Mouse (Mus musculus): ENCODE data around the gene Azi2. TPM values are rescaled to one million over a fixed set of nuclear protein-coding genes. Genes with fewer than 3 reads are reported as not detected.
A peak's percentile ranks its signal among the peaks of the same experiment; 100 is the strongest.

Azi2 gene
- total and polyA plus RNA-seq, 2 experiments from 2014 or later, result 64.1 to 64.5 TPM

DNA sequence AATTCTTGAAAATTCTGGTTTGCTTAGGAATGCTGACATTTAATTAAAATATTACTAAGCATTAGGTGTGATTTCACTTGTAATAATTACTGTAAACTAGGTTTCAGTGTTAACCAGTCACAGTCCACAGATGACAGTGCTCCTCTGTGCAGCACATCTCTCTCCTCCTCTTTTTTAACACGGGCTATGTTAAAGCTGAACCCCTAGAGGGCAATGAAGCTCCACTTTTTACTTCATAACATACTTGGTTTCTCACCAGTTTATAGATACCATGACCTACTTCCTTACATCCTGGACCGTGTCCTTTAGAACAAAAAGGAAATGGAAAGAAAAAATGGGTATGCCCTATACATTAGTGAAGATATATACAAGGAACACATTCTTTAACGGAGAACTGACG is 59.1 kb downstream of the Azi2 start:
- no peaks in the 10 kb centered on the region for H3K36me3 ChIP-seq (ENCODE audit: insufficient read depth, low read length)
- peak; percentile 72 for DNase-seq (ENCODE audit: low spot score)

DNA sequence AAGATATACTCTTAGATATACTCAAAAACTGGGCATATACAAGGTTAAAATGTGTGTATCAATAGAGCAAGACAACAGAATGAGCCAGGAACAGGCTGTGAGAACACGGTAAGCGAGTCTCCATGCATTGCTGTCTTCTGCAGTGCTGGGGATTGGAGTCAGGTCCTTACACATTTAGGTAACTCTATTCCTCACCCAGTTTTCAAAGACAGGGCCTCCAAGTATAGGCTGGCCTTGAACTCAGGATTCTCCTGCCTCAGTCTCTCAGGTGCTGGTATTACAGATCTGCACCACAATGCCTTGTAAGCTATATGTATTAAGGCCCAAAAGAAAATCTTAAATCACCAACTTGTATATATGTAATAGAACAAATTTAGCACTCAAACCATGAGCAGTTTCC is 60.2 kb downstream of the Azi2 start:
- H3K9ac ChIP-seq (replicated peaks; ENCODE audit: low read length, poor library complexity, severe bottlenecking), result no peak overlapping the region
- no peak overlapping the region for H3K4me2 ChIP-seq (ENCODE audit: low read depth, low read length, poor library complexity, severe bottlenecking)
- 100% methylated on average over 2 of the region's 2 CpGs for WGBS
- DNase-seq (ENCODE audit: low spot score) (no peak), ATAC-seq (ENCODE audit: low FRiP score) (no peak)
- no peaks in the 10 kb centered on the region for H3K4me1 ChIP-seq (ENCODE audit: insufficient read depth, low read length)
- H3K27me3 ChIP-seq (ENCODE audit: insufficient read depth, low read length), result no peaks in the 10 kb centered on the region
- no peak overlapping the region for H3K27ac ChIP-seq (ENCODE audit: low read depth, low read length)
- TF ChIP-seq CTCF (IDR thresholded peaks at IDR 0.05), result no peak
- no peaks in the 10 kb centered on the region for H3K36me3 ChIP-seq (ENCODE audit: insufficient read depth, low read length)
- H3K4me3 ChIP-seq (ENCODE audit: low read depth, low read length), result no peak overlapping the region
- no peaks in the 10 kb centered on the region for H3K9me3 ChIP-seq (ENCODE audit: low read length)

More for the DNA sequence above, 59.1 kb downstream of the Azi2 start:
- Histone ChIP-seq H3K27me3 (ENCODE audit: insufficient read depth, low read length) (no peaks in the 10 kb centered on the region), H3K4me3 (ENCODE audit: low read depth, low read length) (no peak overlapping the region), H3K9ac (replicated peaks; ENCODE audit: low read length, poor library complexity, severe bottlenecking) (no peak overlapping the region), H3K27ac (ENCODE audit: low read depth, low read length) (no peak overlapping the region), H3K4me2 (ENCODE audit: low read depth, low read length, poor library complexity, severe bottlenecking) (no peak overlapping the region), H3K4me1 (ENCODE audit: insufficient read depth, low read length) (no peaks in the 10 kb centered on the region), H3K9me3 (ENCODE audit: low read length) (no peaks in the 10 kb centered on the region)
- TF ChIP-seq CTCF (IDR thresholded peaks at IDR 0.05), result peak; percentile 84
- ATAC-seq (ENCODE audit: low FRiP score), result peak; percentile 69; the same call in 1 of the 2 replicates
- 43% methylated on average over 4 of the region's 4 CpGs for WGBS

DNA sequence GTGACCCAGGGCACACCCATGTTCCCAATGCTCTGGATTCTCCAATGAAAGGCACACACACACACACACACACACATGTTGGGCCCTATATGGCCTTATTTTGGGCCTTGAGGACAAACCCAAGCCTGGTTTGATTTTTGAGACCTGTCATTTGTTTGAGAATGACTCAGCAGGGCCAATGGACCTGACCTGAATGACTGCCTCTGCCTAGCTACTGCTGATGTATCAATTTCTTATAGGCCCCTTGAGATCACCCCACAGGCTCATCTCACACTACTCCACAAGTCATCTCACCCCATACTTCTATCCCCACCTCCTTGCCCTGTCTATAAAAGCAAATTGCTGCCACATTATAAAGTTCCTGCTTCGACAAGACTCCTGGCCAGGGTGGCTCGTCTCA is 61.5 kb downstream of the Azi2 start:
- H3K4me2 ChIP-seq (ENCODE audit: low read depth, low read length, poor library complexity, severe bottlenecking), result no peak overlapping the region
- DNase-seq (ENCODE audit: low spot score), result no peak
- WGBS, result 95% methylated on average over 2 of the region's 2 CpGs
- no peaks in the 10 kb centered on the region for H3K27me3 ChIP-seq (ENCODE audit: insufficient read depth, low read length)
- H3K36me3 ChIP-seq (ENCODE audit: insufficient read depth, low read length), result no peaks in the 10 kb centered on the region
- no peaks in the 10 kb centered on the region for H3K4me1 ChIP-seq (ENCODE audit: insufficient read depth, low read length)
- H3K27ac ChIP-seq (ENCODE audit: low read depth, low read length), result no peak overlapping the region
- H3K9me3 ChIP-seq (ENCODE audit: low read length), result no peaks in the 10 kb centered on the region
- no peak overlapping the region for H3K4me3 ChIP-seq (ENCODE audit: low read depth, low read length)
- H3K9ac ChIP-seq (replicated peaks; ENCODE audit: low read length, poor library complexity, severe bottlenecking), result no peak overlapping the region
- no peak for ATAC-seq (ENCODE audit: low FRiP score)
- no peak for TF ChIP-seq CTCF (IDR thresholded peaks at IDR 0.05)

DNA sequence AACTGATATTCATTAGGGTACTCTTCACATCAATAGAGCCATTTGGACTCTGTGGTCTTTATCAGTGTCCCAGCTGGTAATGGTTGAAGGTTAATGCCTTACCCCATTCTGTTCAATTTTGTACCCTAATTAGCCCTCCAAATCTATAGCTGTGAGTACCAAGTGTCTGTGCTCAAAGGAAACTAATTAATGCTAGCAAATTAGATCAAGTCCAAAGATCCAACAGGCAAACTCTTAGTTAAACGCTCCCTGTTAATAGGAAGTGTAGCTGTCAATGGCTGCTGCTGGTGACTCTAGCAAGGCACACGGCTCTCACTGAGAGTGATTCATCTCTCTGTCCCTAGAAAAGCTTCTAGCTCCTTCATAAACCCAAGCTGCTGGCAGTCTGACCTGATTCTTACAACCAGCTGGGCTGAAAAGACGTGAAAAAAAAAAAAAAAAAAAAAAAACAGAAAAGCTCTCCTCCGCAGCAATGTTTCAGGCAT is 68.3 kb downstream of the Azi2 start:
- ATAC-seq (ENCODE audit: low FRiP score) (no peak), DNase-seq (ENCODE audit: low spot score) (peak; percentile 19)
- Histone ChIP-seq H3K4me3 (ENCODE audit: low read depth, low read length) (no peak overlapping the region), H3K9ac (replicated peaks; ENCODE audit: low read length, poor library complexity, severe bottlenecking) (no peak overlapping the region), H3K4me2 (ENCODE audit: low read depth, low read length, poor library complexity, severe bottlenecking) (no peak overlapping the region), H3K4me1 (ENCODE audit: insufficient read depth, low read length) (no peaks in the 10 kb centered on the region), H3K9me3 (ENCODE audit: low read length) (no peaks in the 10 kb centered on the region), H3K27me3 (ENCODE audit: insufficient read depth, low read length) (no peaks in the 10 kb centered on the region), H3K27ac (ENCODE audit: low read depth, low read length) (no peak overlapping the region), H3K36me3 (ENCODE audit: insufficient read depth, low read length) (no peaks in the 10 kb centered on the region)
- 27% methylated on average over 4 of the region's 4 CpGs for WGBS
- no peak for TF ChIP-seq CTCF (IDR thresholded peaks at IDR 0.05)

DNA sequence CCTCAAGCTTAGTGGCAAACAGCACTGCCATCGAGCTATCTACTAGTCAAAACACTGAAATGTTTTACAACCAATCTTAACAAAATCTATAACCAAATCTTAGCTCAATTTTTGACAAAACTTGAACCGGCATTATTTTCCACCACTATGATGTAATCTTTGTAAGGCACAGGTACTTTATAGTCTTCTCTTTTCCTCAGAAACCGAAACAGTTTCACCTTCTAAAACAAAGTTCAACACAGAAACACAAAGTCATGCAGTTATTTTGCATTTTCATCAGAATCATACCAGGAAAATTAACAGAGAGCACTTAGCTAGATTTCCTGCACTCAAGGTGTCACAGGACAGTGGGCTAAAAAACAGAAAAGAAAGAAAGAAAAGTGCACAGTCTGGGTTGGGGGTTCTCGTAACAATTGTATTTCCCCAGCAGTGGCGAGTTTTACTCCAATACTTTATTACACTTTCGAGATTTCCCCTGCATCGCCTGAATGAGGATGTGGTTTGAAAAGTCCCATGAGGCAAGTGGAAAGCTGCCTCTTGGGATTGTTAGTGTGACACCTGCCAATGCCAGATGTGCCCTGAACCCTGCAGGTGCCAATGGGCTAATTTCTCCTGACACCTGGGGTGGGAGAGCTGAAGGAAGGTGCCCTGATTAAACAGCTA is 69.5 kb downstream of the Azi2 start:
- Histone ChIP-seq H3K36me3 (ENCODE audit: insufficient read depth, low read length) (no peaks in the 10 kb centered on the region), H3K9me3 (ENCODE audit: low read length) (no peaks in the 10 kb centered on the region), H3K4me1 (ENCODE audit: insufficient read depth, low read length) (no peaks in the 10 kb centered on the region), H3K4me3 (ENCODE audit: low read depth, low read length) (no peak overlapping the region), H3K4me2 (ENCODE audit: low read depth, low read length, poor library complexity, severe bottlenecking) (no peak overlapping the region), H3K27me3 (ENCODE audit: insufficient read depth, low read length) (no peaks in the 10 kb centered on the region), H3K27ac (ENCODE audit: low read depth, low read length) (no peak overlapping the region), H3K9ac (replicated peaks; ENCODE audit: low read length, poor library complexity, severe bottlenecking) (no peak overlapping the region)
- DNase-seq (ENCODE audit: low spot score) (no peak), ATAC-seq (ENCODE audit: low FRiP score) (no peak)
- no peak for TF ChIP-seq CTCF (IDR thresholded peaks at IDR 0.05)
- 86% methylated on average over 7 of the region's 7 CpGs for WGBS

DNA sequence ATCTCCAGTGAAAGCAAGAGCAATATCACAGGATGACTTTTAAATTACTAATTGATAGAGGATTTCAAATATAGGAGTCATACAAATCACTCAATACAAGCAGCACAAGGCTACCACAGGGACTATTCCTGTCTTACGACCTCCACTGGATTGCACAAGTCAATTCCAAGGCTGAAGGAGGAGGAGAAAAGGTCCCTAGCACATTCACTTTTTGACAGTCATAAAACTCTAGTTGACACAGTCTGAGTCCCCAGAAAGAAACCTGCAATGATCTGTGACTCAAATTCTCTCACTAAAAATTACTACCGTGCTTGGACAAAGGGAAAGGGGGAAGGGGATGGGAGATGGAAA is 70.0 kb downstream of the Azi2 start:
- DNase-seq (ENCODE audit: low spot score) (no peak), ATAC-seq (ENCODE audit: low FRiP score) (no peak)
- no peaks in the 10 kb centered on the region for H3K9me3 ChIP-seq (ENCODE audit: low read length)
- H3K36me3 ChIP-seq (ENCODE audit: insufficient read depth, low read length), result no peaks in the 10 kb centered on the region
- WGBS, result 55% methylated on average over 2 of the region's 2 CpGs
- TF ChIP-seq CTCF (IDR thresholded peaks at IDR 0.05), result no peak
- no peaks in the 10 kb centered on the region for H3K27me3 ChIP-seq (ENCODE audit: insufficient read depth, low read length)
- no peaks in the 10 kb centered on the region for H3K4me1 ChIP-seq (ENCODE audit: insufficient read depth, low read length)
- H3K4me3 ChIP-seq (ENCODE audit: low read depth, low read length), result no peak overlapping the region
- no peak overlapping the region for H3K4me2 ChIP-seq (ENCODE audit: low read depth, low read length, poor library complexity, severe bottlenecking)
- H3K9ac ChIP-seq (replicated peaks; ENCODE audit: low read length, poor library complexity, severe bottlenecking), result no peak overlapping the region
- no peak overlapping the region for H3K27ac ChIP-seq (ENCODE audit: low read depth, low read length)

Small RNA genes within 50 kb of the gene (microRNA-seq; reads per million reads assigned to microRNA genes)
- gene Gm22008 (ENCODE audit: borderline number of aligned reads), result not detected

Other genes with a start within 250 kb of the Azi2 start
- 3.2 and 6.3 TPM in 2 replicates for gene Cmc1, start 109.7 kb downstream of the Azi2 start, total RNA-seq (2014; rRNA removed)
- gene Cmc1, start 109.7 kb downstream of the Azi2 start, polyA plus RNA-seq (2015; fragmentation: Nextera tagmentation; extraction: Ambion mirVana), result 37.8 and 44.6 TPM in 2 replicates

Data from midbrain, postnatal 0 days (tissue).